Mouse (Mus musculus) testis, adult 2 months (tissue): ENCODE data around the gene Tmem255b.

ENCODE experiments used
- CTCF ChIP-seq: fragments of 200-500 bp; IDR thresholded peaks from 2 replicates; pipeline ENCODE4 v1.5.1; 2012; ENCODE audit warnings: low read depth, mild to moderate bottlenecking, inconsistent platforms, low read length, moderate library complexity; ENCODE audit not compliant: control insufficient read depth, insufficient read depth, insufficient replicate concordance
- POLR2A ChIP-seq: fragments of 200-500 bp; IDR thresholded peaks from 2 replicates; pipeline ENCODE4 v1.6.1; 2012; ENCODE audit warnings: low read depth, mild to moderate bottlenecking, inconsistent platforms, low read length, moderate library complexity; ENCODE audit not compliant: control insufficient read depth

DNA sequence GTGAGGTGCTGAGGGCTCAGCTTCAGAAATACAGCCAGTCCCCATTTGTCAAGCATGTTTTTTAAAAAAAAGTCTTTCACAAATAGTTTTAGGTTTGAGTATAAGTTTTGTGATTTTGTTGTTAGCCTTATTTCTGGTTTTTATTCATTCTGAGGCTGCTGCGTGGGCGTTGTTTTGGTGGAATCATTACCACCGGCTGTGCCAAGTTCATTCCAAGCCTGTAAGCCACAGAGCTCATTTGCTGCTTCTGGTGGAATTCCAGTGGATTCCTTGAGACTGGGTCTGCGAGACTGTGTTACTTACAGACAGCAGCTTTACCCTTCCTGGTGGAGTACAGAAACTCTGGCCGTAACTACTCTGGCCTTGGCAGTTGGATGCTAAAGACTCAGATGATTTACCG is 11.5 kb downstream of the Tmem255b start:
- no peak for TF ChIP-seq CTCF
- no peak for TF ChIP-seq POLR2A
